Mouse (Mus musculus): Measurements from ENCODE around the gene Olfr623. TPM values are rescaled to one million over a fixed set of nuclear protein-coding genes. Genes with fewer than 3 reads are reported as not detected.
A peak's percentile ranks its signal among the peaks of the same experiment; 100 is the strongest.

Olfr623 gene
- not detected in 2 replicates for polyA plus RNA-seq (2016; fragmentation: Nextera tagmentation; extraction: Ambion mirVana)

- Histone ChIP-seq H3K9me3 (replicated peaks) (no peaks in the 10 kb centered on the region), H3K9ac (no peak within 1 kb of the TSS), H3K4me2 (no peak within 1 kb of the TSS), H3K27ac (no peak within 1 kb of the TSS), H3K36me3 (no peaks in the 10 kb centered on the region), H3K27me3 (replicated peaks) (no peaks in the 10 kb centered on the region), H3K4me3 (no peak within 1 kb of the TSS), H3K4me1 (no peaks in the 10 kb centered on the region)
- no peak for ATAC-seq
Observed at GRCm38 (mm10) chr7:103663598-103663997, at the start of gene Olfr623. Gene Olfr623 (minus strand): TSS chr7:103663698.

- H3K4me3 ChIP-seq: no peak overlapping the region
- H3K4me2 ChIP-seq: no peak overlapping the region
- no peaks in the 10 kb centered on the region for H3K9me3 ChIP-seq (replicated peaks)
- H3K36me3 ChIP-seq: no peaks in the 10 kb centered on the region
- no peaks in the 10 kb centered on the region for H3K27me3 ChIP-seq (replicated peaks)
- no peaks in the 10 kb centered on the region for H3K4me1 ChIP-seq
- WGBS (ENCODE audit: insufficient replicate concordance): 32% methylated on average over 2 of the region's 2 CpGs
- ATAC-seq: peak; percentile 58
- no peak overlapping the region for H3K9ac ChIP-seq
- no peak overlapping the region for H3K27ac ChIP-seq
Observed at GRCm38 (mm10) chr7:103712024-103712423, 48.5 kb upstream of the Olfr623 start.

- no peak for ATAC-seq
- H3K27ac ChIP-seq: no peak overlapping the region
- H3K36me3 ChIP-seq: no peaks in the 10 kb centered on the region
- H3K4me2 ChIP-seq: no peak overlapping the region
- H3K4me3 ChIP-seq: no peak overlapping the region
- no peaks in the 10 kb centered on the region for H3K4me1 ChIP-seq
- H3K9ac ChIP-seq: no peak overlapping the region
- no peaks in the 10 kb centered on the region for H3K9me3 ChIP-seq (replicated peaks)
- WGBS (ENCODE audit: insufficient replicate concordance): 84% methylated on average over 4 of the region's 4 CpGs
- H3K27me3 ChIP-seq (replicated peaks): no peaks in the 10 kb centered on the region
Observed at GRCm38 (mm10) chr7:103699469-103699868, 36.0 kb upstream of the Olfr623 start.

- ATAC-seq: no peak
- Histone ChIP-seq H3K27ac (no peak within 1 kb of the TSS), H3K9me3 (replicated peaks) (no peaks in the 10 kb centered on the region), H3K27me3 (replicated peaks) (no peaks in the 10 kb centered on the region), H3K4me1 (no peaks in the 10 kb centered on the region), H3K4me3 (no peak within 1 kb of the TSS), H3K9ac (no peak within 1 kb of the TSS), H3K4me2 (no peak within 1 kb of the TSS), H3K36me3 (no peaks in the 10 kb centered on the region)
Observed at GRCm38 (mm10) chr7:103682420-103682819, 18.9 kb upstream of the Olfr623 start, which contains the start of gene Olfr625-ps1. Gene Olfr625-ps1 (plus strand): TSS chr7:103682720.

GRCm38 (mm10) chr7:103671091-103671490, 7.6 kb upstream of the Olfr623 start, which contains the start of gene Olfr624:
Gene Olfr624 (minus strand): TSS chr7:103671191.
- no peak for ATAC-seq
- 76% methylated on average over 2 of the region's 2 CpGs for WGBS (ENCODE audit: insufficient replicate concordance)
- no peak within 1 kb of the TSS for H3K27ac ChIP-seq
- no peaks in the 10 kb centered on the region for H3K4me1 ChIP-seq
- H3K36me3 ChIP-seq: no peaks in the 10 kb centered on the region
- H3K4me3 ChIP-seq: no peak within 1 kb of the TSS
- no peak within 1 kb of the TSS for H3K9ac ChIP-seq
- H3K4me2 ChIP-seq: no peak within 1 kb of the TSS
- H3K27me3 ChIP-seq (replicated peaks): no peaks in the 10 kb centered on the region
- no peaks in the 10 kb centered on the region for H3K9me3 ChIP-seq (replicated peaks)

GRCm38 (mm10) chr7:103644070-103644469, 19.4 kb downstream of the Olfr623 start:
- Histone ChIP-seq H3K4me2 (no peak overlapping the region), H3K9ac (no peak overlapping the region), H3K9me3 (replicated peaks) (no peaks in the 10 kb centered on the region), H3K4me1 (no peaks in the 10 kb centered on the region), H3K27me3 (replicated peaks) (no peaks in the 10 kb centered on the region), H3K4me3 (no peak overlapping the region), H3K36me3 (no peaks in the 10 kb centered on the region), H3K27ac (no peak overlapping the region)
- no peak for ATAC-seq
- 61% methylated on average over 4 of the region's 4 CpGs for WGBS (ENCODE audit: insufficient replicate concordance)

- Histone ChIP-seq H3K9me3 (replicated peaks) (no peaks in the 10 kb centered on the region), H3K36me3 (no peaks in the 10 kb centered on the region), H3K27ac (no peak within 1 kb of the TSS), H3K9ac (no peak within 1 kb of the TSS), H3K4me2 (no peak within 1 kb of the TSS), H3K4me3 (no peak within 1 kb of the TSS), H3K4me1 (no peaks in the 10 kb centered on the region), H3K27me3 (replicated peaks) (no peaks in the 10 kb centered on the region)
- no peak for ATAC-seq
- 50% methylated on average over 1 of the region's 1 CpGs for WGBS (ENCODE audit: insufficient replicate concordance)
Observed at GRCm38 (mm10) chr7:103642602-103643001, 20.9 kb downstream of the Olfr623 start, which contains the start of gene Olfr622. Gene Olfr622 (minus strand): TSS chr7:103642702.

- H3K4me2 ChIP-seq: no peak overlapping the region
- no peak for ATAC-seq
- H3K36me3 ChIP-seq: no peaks in the 10 kb centered on the region
- H3K4me1 ChIP-seq: no peaks in the 10 kb centered on the region
- no peaks in the 10 kb centered on the region for H3K27me3 ChIP-seq (replicated peaks)
- no peak overlapping the region for H3K9ac ChIP-seq
- H3K9me3 ChIP-seq (replicated peaks): no peaks in the 10 kb centered on the region
- no peak overlapping the region for H3K27ac ChIP-seq
- no peak overlapping the region for H3K4me3 ChIP-seq
Observed at GRCm38 (mm10) chr7:103636795-103637194, 26.7 kb downstream of the Olfr623 start.

- H3K27ac ChIP-seq: no peak within 1 kb of the TSS
- no peak within 1 kb of the TSS for H3K4me2 ChIP-seq
Observed at GRCm38 (mm10) chr7:103612434-103612833, 51.1 kb downstream of the Olfr623 start, which contains the start of gene Olfr620. Gene Olfr620 (minus strand): TSS chr7:103612534.

More at GRCm38 (mm10) chr7:103612434-103612833, 51.1 kb downstream of the Olfr623 start, which contains the start of gene Olfr620:
- WGBS (ENCODE audit: insufficient replicate concordance): 52% methylated on average over 2 of the region's 2 CpGs
- Histone ChIP-seq H3K9ac (no peak within 1 kb of the TSS), H3K36me3 (no peaks in the 10 kb centered on the region), H3K27me3 (replicated peaks) (no peaks in the 10 kb centered on the region), H3K4me1 (no peaks in the 10 kb centered on the region), H3K4me3 (no peak within 1 kb of the TSS), H3K9me3 (replicated peaks) (no peaks in the 10 kb centered on the region)
- no peak for ATAC-seq

Other genes starting within 250 kb of the Olfr623 start
- not detected in 2 replicates for gene Usp17lc, start 248.6 kb downstream of the Olfr623 start, polyA plus RNA-seq (2016; fragmentation: Nextera tagmentation; extraction: Ambion mirVana)
- gene Olfr605, start 218.3 kb downstream of the Olfr623 start, polyA plus RNA-seq (2016; fragmentation: Nextera tagmentation; extraction: Ambion mirVana): not detected in 2 replicates
- gene Olfr606, start 214.7 kb downstream of the Olfr623 start, polyA plus RNA-seq (2016; fragmentation: Nextera tagmentation; extraction: Ambion mirVana): not detected in 2 replicates
- not detected in 2 replicates for gene Olfr607, start 199.5 kb downstream of the Olfr623 start, polyA plus RNA-seq (2016; fragmentation: Nextera tagmentation; extraction: Ambion mirVana)
- gene Olfr608, start 193.8 kb downstream of the Olfr623 start, polyA plus RNA-seq (2016; fragmentation: Nextera tagmentation; extraction: Ambion mirVana): not detected in 2 replicates
- not detected in 2 replicates for gene Olfr609, start 165.6 kb downstream of the Olfr623 start, polyA plus RNA-seq (2016; fragmentation: Nextera tagmentation; extraction: Ambion mirVana)
- not detected in 2 replicates for gene Olfr610, start 151.6 kb downstream of the Olfr623 start, polyA plus RNA-seq (2016; fragmentation: Nextera tagmentation; extraction: Ambion mirVana)
- not detected in 2 replicates for gene Olfr611, start 142.9 kb downstream of the Olfr623 start, polyA plus RNA-seq (2016; fragmentation: Nextera tagmentation; extraction: Ambion mirVana)
- not detected in 2 replicates for gene Olfr612, start 121.0 kb downstream of the Olfr623 start, polyA plus RNA-seq (2016; fragmentation: Nextera tagmentation; extraction: Ambion mirVana)
- gene Olfr613, start 115.6 kb downstream of the Olfr623 start, polyA plus RNA-seq (2016; fragmentation: Nextera tagmentation; extraction: Ambion mirVana): not detected in 2 replicates
- not detected in 2 replicates for gene Olfr615, start 107.6 kb downstream of the Olfr623 start, polyA plus RNA-seq (2016; fragmentation: Nextera tagmentation; extraction: Ambion mirVana)
- gene Olfr616, start 94.6 kb downstream of the Olfr623 start, polyA plus RNA-seq (2016; fragmentation: Nextera tagmentation; extraction: Ambion mirVana): not detected in 2 replicates
- gene Olfr617, start 90.6 kb downstream of the Olfr623 start, polyA plus RNA-seq (2016; fragmentation: Nextera tagmentation; extraction: Ambion mirVana): not detected in 2 replicates
- not detected in 2 replicates for gene Olfr618, start 73.6 kb downstream of the Olfr623 start, polyA plus RNA-seq (2016; fragmentation: Nextera tagmentation; extraction: Ambion mirVana)
- gene Olfr619, start 63.1 kb downstream of the Olfr623 start, polyA plus RNA-seq (2016; fragmentation: Nextera tagmentation; extraction: Ambion mirVana): not detected in 2 replicates
- not detected in 2 replicates for gene Olfr620, start 51.2 kb downstream of the Olfr623 start, polyA plus RNA-seq (2016; fragmentation: Nextera tagmentation; extraction: Ambion mirVana)
- not detected in 2 replicates for gene Olfr622, start 21.0 kb downstream of the Olfr623 start, polyA plus RNA-seq (2016; fragmentation: Nextera tagmentation; extraction: Ambion mirVana)
- not detected in 2 replicates for gene Olfr624, start 7.5 kb upstream of the Olfr623 start, polyA plus RNA-seq (2016; fragmentation: Nextera tagmentation; extraction: Ambion mirVana)
- not detected in 2 replicates for gene Olfr625-ps1, start 19.0 kb upstream of the Olfr623 start, polyA plus RNA-seq (2016; fragmentation: Nextera tagmentation; extraction: Ambion mirVana)
- not detected in 2 replicates for gene Olfr243, start 51.0 kb upstream of the Olfr623 start, polyA plus RNA-seq (2016; fragmentation: Nextera tagmentation; extraction: Ambion mirVana)
- gene Olfr628, start 66.7 kb upstream of the Olfr623 start, polyA plus RNA-seq (2016; fragmentation: Nextera tagmentation; extraction: Ambion mirVana): not detected in 2 replicates
- 0.05 TPM in 1 of 2 replicates, not detected in the other for gene Olfr629, start 81.2 kb upstream of the Olfr623 start, polyA plus RNA-seq (2016; fragmentation: Nextera tagmentation; extraction: Ambion mirVana)
- not detected in 2 replicates for gene Olfr630, start 93.6 kb upstream of the Olfr623 start, polyA plus RNA-seq (2016; fragmentation: Nextera tagmentation; extraction: Ambion mirVana)
- gene Olfr69, start 107.9 kb upstream of the Olfr623 start, polyA plus RNA-seq (2016; fragmentation: Nextera tagmentation; extraction: Ambion mirVana): not detected in 2 replicates
- gene Olfr68, start 116.0 kb upstream of the Olfr623 start, polyA plus RNA-seq (2016; fragmentation: Nextera tagmentation; extraction: Ambion mirVana): not detected in 2 replicates
- gene Olfr67, start 128.1 kb upstream of the Olfr623 start, polyA plus RNA-seq (2016; fragmentation: Nextera tagmentation; extraction: Ambion mirVana): not detected in 2 replicates
- gene Hbb-bt, start 150.3 kb upstream of the Olfr623 start, polyA plus RNA-seq (2016; fragmentation: Nextera tagmentation; extraction: Ambion mirVana): 37,996 and 38,837 TPM in 2 replicates
- 70,723 and 73,152 TPM in 2 replicates for gene Hbb-bs, start 164.4 kb upstream of the Olfr623 start, polyA plus RNA-seq (2016; fragmentation: Nextera tagmentation; extraction: Ambion mirVana)
- 0.72 and 1.2 TPM in 2 replicates for gene Hbb-bh2, start 176.8 kb upstream of the Olfr623 start, polyA plus RNA-seq (2016; fragmentation: Nextera tagmentation; extraction: Ambion mirVana)
- gene Hbb-bh1, start 179.5 kb upstream of the Olfr623 start, polyA plus RNA-seq (2016; fragmentation: Nextera tagmentation; extraction: Ambion mirVana): 1,392 and 1,481 TPM in 2 replicates
- 9,927 and 10,875 TPM in 2 replicates for gene Hbb-y, start 189.5 kb upstream of the Olfr623 start, polyA plus RNA-seq (2016; fragmentation: Nextera tagmentation; extraction: Ambion mirVana)
- gene Olfr66, start 222.6 kb upstream of the Olfr623 start, polyA plus RNA-seq (2016; fragmentation: Nextera tagmentation; extraction: Ambion mirVana): not detected in 2 replicates
- gene Olfr64, start 230.8 kb upstream of the Olfr623 start, polyA plus RNA-seq (2016; fragmentation: Nextera tagmentation; extraction: Ambion mirVana): not detected in 2 replicates
- gene Olfr65, start 239.8 kb upstream of the Olfr623 start, polyA plus RNA-seq (2016; fragmentation: Nextera tagmentation; extraction: Ambion mirVana): not detected in 2 replicates